Mouse (Mus musculus) MEL (cell line): ENCODE results near the gene Pomt1.

Source experiments
- CHD2 ChIP-seq: IDR thresholded peaks from 2 replicates; pipeline ENCODE4 v1.6.1; 2011; ENCODE audit warnings: low read length, improper control_type of control experiment
- CTCF ChIP-seq, 3 experiments: IDR thresholded peaks in 2 of 3; conservative IDR thresholded peaks in 1 of 3; 2 replicates each; pipeline ENCODE4 v1.5.1; 2011 to 2012; ENCODE audit warnings: low read length in 3 of 3, low read depth in 2 of 3, mild to moderate bottlenecking in 2 of 3, improper control_type of control experiment in 1 of 3, inconsistent platforms in 1 of 3, mixed read lengths in 1 of 3, moderate library complexity in 1 of 3; ENCODE audit not compliant: control insufficient read depth in 1 of 3, insufficient read depth in 1 of 3, poor library complexity in 1 of 3, severe bottlenecking in 1 of 3
- EP300 ChIP-seq, 2 experiments: IDR thresholded peaks; 2 replicates each; pipeline ENCODE4 v1.6.1; 2011; ENCODE audit warnings: improper control_type of control experiment in 2 of 2, low read length in 2 of 2, low read depth in 1 of 2, mild to moderate bottlenecking in 1 of 2
- GATA1 ChIP-seq: IDR thresholded peaks from 2 replicates; pipeline ENCODE4 v1.6.1; 2011; ENCODE audit warnings: low read depth, low read length, improper control_type of control experiment
- HCFC1 ChIP-seq: IDR thresholded peaks from 2 replicates; pipeline ENCODE4 v1.6.1; 2012; ENCODE audit warnings: low read depth, mild to moderate bottlenecking, inconsistent platforms, low read length, improper control_type of control experiment, moderate library complexity
- MAX ChIP-seq: IDR thresholded peaks from 2 replicates; pipeline ENCODE4 v1.6.1; 2011; ENCODE audit warnings: low read length, improper control_type of control experiment
- MAZ ChIP-seq: IDR thresholded peaks from 2 replicates; pipeline ENCODE4 v1.6.1; 2012; ENCODE audit warnings: low read depth, mild to moderate bottlenecking, inconsistent platforms, low read length, improper control_type of control experiment
- MXI1 ChIP-seq: IDR thresholded peaks from 2 replicates; pipeline ENCODE4 v1.6.1; 2011; ENCODE audit warnings: mild to moderate bottlenecking, low read depth, low read length, improper control_type of control experiment
- POLR2A ChIP-seq, 2 experiments: IDR thresholded peaks; 2 replicates each; pipeline ENCODE4 v1.6.1; 2011 to 2012; ENCODE audit warnings: low read length in 2 of 2, mild to moderate bottlenecking in 2 of 2, control low read depth in 1 of 2, improper control_type of control experiment in 1 of 2, low read depth in 1 of 2, moderate library complexity in 1 of 2; ENCODE audit not compliant: control insufficient read depth in 1 of 2, insufficient read depth in 1 of 2, poor library complexity in 1 of 2
- RAD21 ChIP-seq: IDR thresholded peaks from 2 replicates; pipeline ENCODE4 v1.6.1; 2011; ENCODE audit warnings: mild to moderate bottlenecking, low read depth, low read length, improper control_type of control experiment
- SMC3 ChIP-seq: IDR thresholded peaks from 2 replicates; pipeline ENCODE4 v1.6.1; 2011; ENCODE audit warnings: low read depth, low read length, improper control_type of control experiment
- TAL1 ChIP-seq: IDR thresholded peaks from 2 replicates; pipeline ENCODE4 v1.6.1; 2012; ENCODE audit warnings: mild to moderate bottlenecking, inconsistent platforms, low read length, moderate library complexity, mixed read lengths
- TCF12 ChIP-seq: IDR thresholded peaks from 2 replicates; pipeline ENCODE4 v1.6.1; 2014; ENCODE audit warnings: low read depth, mild to moderate bottlenecking, inconsistent platforms, low read length, improper control_type of control experiment, moderate library complexity
- USF2 ChIP-seq, 2 experiments: IDR thresholded peaks; 2 replicates each; pipeline ENCODE4 v1.6.1; 2011 to 2012; ENCODE audit warnings: improper control_type of control experiment in 2 of 2, low read length in 2 of 2, borderline replicate concordance in 1 of 2, inconsistent platforms in 1 of 2, low read depth in 1 of 2, mild to moderate bottlenecking in 1 of 2; ENCODE audit not compliant: insufficient read depth in 1 of 2

- TF ChIP-seq CHD2 (no peak), USF2 (IDR thresholded peaks at IDR 0.05; ENCODE audit: borderline replicate concordance in 1 of 2, insufficient read depth in 1 of 2, low read depth in 1 of 2, low read length in 2 of 2) (no peak), MAX (no peak), MAZ (no peak), TAL1 (no peak), CTCF (IDR thresholded peaks at IDR 0.05 in 2 of 3, conservative IDR thresholded peaks at IDR 0.05 in 1 of 3; ENCODE audit: control insufficient read depth in 1 of 3, insufficient read depth in 1 of 3, low read depth in 2 of 3, low read length in 3 of 3, poor library complexity in 1 of 3, severe bottlenecking in 1 of 3) (no peak), HCFC1 (no peak), SMC3 (no peak), MXI1 (no peak), POLR2A (IDR thresholded peaks at IDR 0.05; ENCODE audit: control insufficient read depth in 1 of 2, insufficient read depth in 1 of 2, low read depth in 1 of 2, low read length in 2 of 2, poor library complexity in 1 of 2) (no peak), GATA1 (no peak), EP300 (IDR thresholded peaks at IDR 0.05; ENCODE audit: low read depth in 1 of 2, low read length in 2 of 2) (no peak), RAD21 (no peak), TCF12 (no peak)
Measured at GRCm38 (mm10) chr2:32211689-32212088, 24.7 kb upstream of the Pomt1 start.
